Mouse (Mus musculus): ENCODE data around the gene Pdcd4.

Gene Pdcd4

GRCm38 (mm10) chr19:53869427-53870385 is 22.3 kb upstream of the Pdcd4 start:
- intact Hi-C loops (cut with DNase I), result no loop called here

- intact Hi-C loops (cut with DNase I), result no loop called here
These were observed 21.5 kb upstream of the Pdcd4 start for GRCm38 (mm10) chr19:53870568-53870967.

- intact Hi-C loops (cut with DNase I), result no loop called here
These were observed 20.5 kb upstream of the Pdcd4 start for GRCm38 (mm10) chr19:53871502-53871901.

- intact Hi-C loops (cut with DNase I), result no loop called here
These were observed 18.9 kb upstream of the Pdcd4 start for GRCm38 (mm10) chr19:53872994-53873713.

GRCm38 (mm10) chr19:53875246-53875645 is 16.8 kb upstream of the Pdcd4 start:
- intact Hi-C loops (cut with DNase I), result no loop called here

DNA sequence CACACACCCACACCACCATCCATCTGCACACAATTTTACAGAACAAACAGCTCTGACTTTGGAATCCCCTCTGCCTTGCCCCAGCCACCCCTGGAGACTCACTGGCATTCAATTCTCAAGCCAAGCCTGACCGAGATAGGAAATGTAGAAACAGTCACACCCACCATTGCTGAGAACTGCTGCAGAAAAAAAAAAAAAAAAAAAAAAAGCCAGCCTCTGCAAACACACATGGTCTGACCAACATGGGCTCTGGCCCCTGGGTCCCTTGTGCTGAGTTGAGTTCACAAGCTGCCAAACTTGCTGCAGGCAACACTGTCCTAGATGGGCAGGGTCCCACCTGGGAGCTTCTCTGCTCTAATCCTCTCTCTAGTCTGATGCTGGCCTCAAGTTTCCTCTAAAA is 14.3 kb upstream of the Pdcd4 start:
- intact Hi-C loops (cut with DNase I), result no loop called here

GRCm38 (mm10) chr19:53880460-53880859 is 11.6 kb upstream of the Pdcd4 start:
- intact Hi-C loops (cut with DNase I), result no loop called here

- intact Hi-C loops (cut with DNase I), result no loop called here
These were observed 10.2 kb upstream of the Pdcd4 start for GRCm38 (mm10) chr19:53881786-53882185.

GRCm38 (mm10) chr19:53885450-53885849 is 6.6 kb upstream of the Pdcd4 start:
- intact Hi-C loops (cut with DNase I), result no loop called here

DNA sequence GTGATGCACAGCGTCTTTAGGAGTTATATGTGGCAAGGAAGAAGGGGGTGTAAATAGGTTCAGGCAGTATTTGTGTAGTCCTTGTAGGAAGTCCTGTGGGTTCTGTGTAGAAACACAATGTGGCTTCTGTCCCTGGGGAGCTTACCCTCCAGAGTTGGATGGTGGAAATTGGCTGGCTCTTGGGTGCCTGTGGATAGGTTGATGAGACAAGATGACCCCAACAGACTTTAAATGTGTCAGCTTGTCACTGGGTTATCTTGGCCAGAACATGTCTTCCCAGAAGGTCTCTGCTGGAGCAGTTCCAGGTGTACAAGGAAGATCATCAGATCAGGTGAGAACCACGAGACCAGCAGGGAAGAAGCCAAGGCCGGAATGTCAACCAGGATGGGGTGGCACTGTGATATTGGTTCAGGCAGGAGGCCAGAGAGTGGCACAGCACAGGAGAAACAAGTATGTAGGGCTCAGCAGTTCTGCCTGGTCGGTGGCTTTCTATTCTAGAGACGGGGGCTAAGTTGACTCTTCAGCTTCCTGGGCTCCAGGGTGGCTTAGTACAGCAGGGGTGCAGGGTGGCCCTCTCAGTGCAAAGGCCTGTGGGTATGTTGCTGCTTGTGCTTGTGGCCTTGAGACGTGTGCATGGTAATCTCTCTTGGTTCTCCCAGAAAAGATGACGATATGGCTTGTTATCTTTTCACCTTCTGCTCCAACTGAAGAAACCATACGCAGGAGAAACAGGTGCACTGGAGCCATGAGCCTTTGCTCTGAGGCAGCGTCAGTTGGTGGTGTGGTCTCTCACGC is 5.3 kb upstream of the Pdcd4 start:
- intact Hi-C loops (cut with DNase I), result no loop called here

- intact Hi-C loops (cut with DNase I), result no loop called here
These were observed 4.2 kb upstream of the Pdcd4 start for GRCm38 (mm10) chr19:53887822-53888221.

DNA sequence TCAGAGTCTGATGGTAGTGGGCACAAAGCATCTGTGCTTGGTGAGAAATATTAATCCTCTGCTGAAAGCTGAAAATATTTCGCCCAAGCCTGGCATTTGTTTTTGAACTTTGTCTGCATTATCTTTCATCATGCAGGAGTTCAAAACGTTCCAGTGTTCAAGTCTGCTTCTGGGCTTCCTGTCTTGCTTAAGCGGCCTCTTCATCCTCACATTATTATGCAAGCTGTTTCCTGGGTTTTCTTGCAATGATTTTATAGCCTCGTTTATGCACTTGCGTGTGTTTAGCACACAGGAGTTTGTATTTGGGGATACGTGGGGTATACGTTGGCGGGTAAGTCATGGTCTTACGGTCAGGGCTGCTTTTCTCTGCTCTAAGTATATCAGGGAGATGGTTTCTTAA is 3.7 kb upstream of the Pdcd4 start:
- intact Hi-C loops (cut with DNase I), result no loop called here

DNA sequence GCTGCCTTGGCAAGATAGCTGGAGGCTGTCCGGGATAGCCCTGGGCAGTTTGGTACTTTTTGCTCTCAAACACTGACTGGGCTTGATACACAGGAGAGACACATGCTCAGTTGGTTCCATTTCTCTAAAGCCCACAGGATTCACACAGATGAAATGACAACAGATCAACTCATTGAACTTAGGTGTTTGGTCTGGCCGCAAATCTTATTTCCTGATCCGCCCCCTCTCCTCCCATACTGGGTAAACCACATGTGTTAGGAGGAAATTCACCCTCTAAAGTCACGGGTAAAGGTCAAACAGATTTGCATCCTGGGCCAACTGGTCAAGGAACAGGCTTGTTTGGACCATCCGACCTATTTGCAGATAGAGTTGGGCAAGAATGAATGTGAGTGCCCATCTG is 2.5 kb upstream of the Pdcd4 start:
- intact Hi-C loops (cut with DNase I), result no loop called here

DNA sequence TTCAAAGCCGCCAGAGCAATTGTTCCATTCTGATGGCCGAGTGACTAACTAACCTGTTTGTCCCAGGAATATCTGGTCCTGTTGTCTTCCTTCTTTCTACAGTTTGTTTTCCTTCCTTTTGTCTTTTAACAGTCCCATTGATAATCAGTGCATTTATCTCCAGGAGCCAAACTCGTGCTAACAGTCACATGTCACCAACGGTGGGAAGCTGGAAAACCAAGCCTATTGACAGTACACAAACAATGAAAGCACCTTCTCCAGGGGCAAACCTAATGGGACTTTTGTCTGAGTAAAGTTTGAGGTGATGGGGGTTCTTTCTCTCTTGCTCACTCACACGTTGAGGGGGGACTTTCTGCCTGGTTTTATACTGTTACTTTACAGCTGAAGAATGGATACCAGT is 1.8 kb upstream of the Pdcd4 start:
- intact Hi-C loops (cut with DNase I), result no loop called here

DNA sequence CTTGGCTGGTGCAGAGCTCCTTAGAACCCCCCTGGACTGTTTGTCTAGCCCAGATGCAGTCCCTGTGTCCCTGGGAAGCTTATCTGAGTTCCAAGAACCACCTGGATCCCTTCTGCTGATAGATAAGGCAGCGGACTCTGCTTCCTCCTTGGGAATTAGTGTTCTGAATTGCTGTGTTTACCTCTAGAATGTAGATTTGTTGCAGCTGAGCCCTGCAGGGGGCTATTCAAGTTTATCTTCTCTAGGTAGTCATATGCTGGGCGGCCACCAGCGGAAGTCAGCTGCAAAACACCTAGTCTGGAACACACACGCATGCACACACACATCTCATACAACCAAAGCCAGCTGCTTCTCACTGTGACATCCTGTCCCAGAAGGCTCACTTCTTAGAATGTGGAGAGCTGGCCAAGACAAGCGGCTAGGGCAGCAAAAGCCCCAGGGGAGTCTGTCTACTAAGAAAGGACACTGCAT is 1.2 kb upstream of the Pdcd4 start:
- intact Hi-C loops (cut with DNase I), result no loop called here

GRCm38 (mm10) chr19:53891569-53891968 is 462 bp upstream of the Pdcd4 start:
- intact Hi-C loops (cut with DNase I), result no loop called here

GRCm38 (mm10) chr19:53892838-53893359 is 868 bp downstream of the Pdcd4 start:
- intact Hi-C loops (cut with DNase I), result no loop called here

GRCm38 (mm10) chr19:53893711-53894171 is 1.7 kb downstream of the Pdcd4 start:
- intact Hi-C loops (cut with DNase I), result no loop called here

- intact Hi-C loops (cut with DNase I), result no loop called here
These were observed 2.6 kb downstream of the Pdcd4 start for GRCm38 (mm10) chr19:53894538-53895121.

DNA sequence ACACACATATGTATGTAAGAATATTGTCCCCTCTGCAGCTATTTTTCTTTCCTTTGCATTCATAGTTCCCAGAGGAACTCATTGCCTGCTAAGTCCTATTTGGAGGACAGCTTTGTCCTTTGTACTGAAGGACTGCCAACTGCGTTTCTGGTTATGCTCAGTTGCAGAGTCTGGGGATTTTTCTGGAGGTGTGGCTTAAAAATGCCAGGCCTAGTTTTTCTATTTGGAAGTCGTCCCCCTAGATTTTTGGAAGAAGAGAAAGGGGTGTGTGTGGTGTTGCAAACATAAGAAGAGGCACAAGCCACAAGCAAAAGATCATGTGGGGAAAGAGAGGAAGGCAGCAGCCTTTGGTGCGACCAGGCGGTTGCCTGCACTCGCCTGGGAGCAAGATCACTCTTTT is 6.0 kb downstream of the Pdcd4 start:
- intact Hi-C loops (cut with DNase I), result no loop called here

GRCm38 (mm10) chr19:53898498-53898897 is 6.5 kb downstream of the Pdcd4 start:
- intact Hi-C loops (cut with DNase I), result no loop called here

All from adrenal gland (tissue).